8 mouse cellular contexts compared by ENCODE assay signal in the genomic region with DNA sequence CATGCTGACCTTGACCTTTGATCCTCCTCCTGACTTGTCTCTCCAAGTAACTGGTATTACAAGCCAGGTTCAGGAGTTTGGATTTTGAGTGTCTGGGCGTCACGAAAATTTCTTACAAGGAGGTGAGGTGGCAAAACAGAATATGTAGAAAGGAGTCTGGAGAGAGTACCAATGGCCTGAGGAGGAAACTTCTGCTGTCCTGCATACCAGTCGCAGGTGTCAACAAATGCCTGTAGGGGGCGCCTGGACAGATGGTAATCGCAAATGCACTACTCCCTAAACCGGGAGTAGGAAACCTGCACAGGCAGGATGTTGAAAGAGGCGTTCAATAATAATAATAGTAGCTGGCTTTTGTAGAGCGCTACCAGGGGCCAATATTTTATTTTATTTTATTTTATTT. TPM values are rescaled to one million over a fixed set of nuclear protein-coding genes. Genes with fewer than 3 reads are reported as not detected.
DNase-seq lines count a peak whose midpoint lies in the region; ATAC-seq lines count a peak whose summit lies in the region.

No protein-coding gene starts in this region.

- no peak for ATAC-seq in embryonic facial prominence, embryonic 11.5 days (replicated peaks; ENCODE audit: insufficient number of reproducible peaks, low FRiP score, low TSS enrichment, low read depth)

- no peak overlapping the region for H3K27ac ChIP-seq in embryonic facial prominence, embryonic 11.5 days (replicated peaks; ENCODE audit: low read depth, low read length)

- DNase-seq in embryo, embryonic 10 days (ENCODE audit: low spot score): peak; percentile 60
- no peak for DNase-seq in embryo, embryonic 9.5 days (ENCODE audit: extremely low spot score)
- peak; percentile 85 for DNase-seq in urinary bladder, postnatal 14 days (ENCODE audit: low spot score)
- no peak for DNase-seq in urinary bladder, postnatal 10 days (ENCODE audit: low spot score)
- peak; percentile 77 for DNase-seq in embryonic facial prominence, embryonic 11.5 days (ENCODE audit: low spot score)
- peak; percentile 80 to 89 for DNase-seq in kidney, postnatal 36 days
- peak; percentile 70 to 79 for DNase-seq in lung, postnatal 4 days
- peak; percentile 69 to 86 for DNase-seq in spleen, postnatal 4 days (ENCODE audit: low spot score in 2 of 2)

- no peaks in the 10 kb centered on the region for H3K36me3 ChIP-seq in embryonic facial prominence, embryonic 11.5 days (replicated peaks; ENCODE audit: control insufficient read depth, insufficient read depth, low read depth, low read length)

- H3K9ac ChIP-seq in embryonic facial prominence, embryonic 11.5 days (replicated peaks; ENCODE audit: low read length): no peak overlapping the region

- H3K4me1 ChIP-seq in embryonic facial prominence, embryonic 11.5 days (ENCODE audit: control insufficient read depth, insufficient read depth, low read length): peaks cover 5% of the 10 kb centered on the region; the same call in 1 of the 2 replicates

- no peak overlapping the region for H3K4me2 ChIP-seq in embryonic facial prominence, embryonic 11.5 days (ENCODE audit: low read depth, low read length)

- 36% methylated on average over 8 of the region's 8 CpGs for WGBS in embryonic facial prominence, embryonic 11.5 days

- H3K27me3 ChIP-seq in embryonic facial prominence, embryonic 11.5 days (ENCODE audit: control insufficient read depth, insufficient read depth, low read length): 0 out of 2 replicates have a peak, but pooled peaks cover 3% of the 10 kb centered on the region

- no peak overlapping the region for H3K4me3 ChIP-seq in embryonic facial prominence, embryonic 11.5 days (ENCODE audit: low read depth, low read length)

- no peaks in the 10 kb centered on the region for H3K9me3 ChIP-seq in embryonic facial prominence, embryonic 11.5 days (replicated peaks; ENCODE audit: control insufficient read depth, low read length)

RNA-seq across cellular contexts. Expression of gene Tfr2, which starts 15.3 kb away (rescaled TPM):
- 0.91 and 1.1 TPM in 2 replicates for polyA plus RNA-seq in embryonic facial prominence, embryonic 11.5 days (2014; fragmentation: Nextera tagmentation; extraction: Ambion mirVana)

RNA-seq across cellular contexts. Expression of gene Mospd3, which starts 15.9 kb away (rescaled TPM):
- polyA plus RNA-seq in embryonic facial prominence, embryonic 11.5 days (2014; fragmentation: Nextera tagmentation; extraction: Ambion mirVana): 17.4 and 19.4 TPM in 2 replicates

RNA-seq across cellular contexts. Expression of gene Pcolce, which starts 28.6 kb away (rescaled TPM):
- polyA plus RNA-seq in embryonic facial prominence, embryonic 11.5 days (2014; fragmentation: Nextera tagmentation; extraction: Ambion mirVana): 133 and 142 TPM in 2 replicates

RNA-seq across cellular contexts. Expression of gene Actl6b, which starts 31.7 kb away (rescaled TPM):
- 6.5 and 9.3 TPM in 2 replicates for polyA plus RNA-seq in embryonic facial prominence, embryonic 11.5 days (2014; fragmentation: Nextera tagmentation; extraction: Ambion mirVana)

RNA-seq across cellular contexts. Expression of gene Fbxo24, which starts 43.8 kb away (rescaled TPM):
- polyA plus RNA-seq in embryonic facial prominence, embryonic 11.5 days (2014; fragmentation: Nextera tagmentation; extraction: Ambion mirVana): 0.13 TPM in 1 of 2 replicates, not detected in the other

Comparison
In these comparisons a context has a peak if more than half of its experiments do, and no peak if none do; other contexts are left out.
1. DNase-seq: peak in embryo, embryonic 10 days (single experiment), urinary bladder, postnatal 14 days (single experiment), embryonic facial prominence, embryonic 11.5 days (single experiment), kidney, postnatal 36 days (2 of 2), lung, postnatal 4 days (2 of 2) and spleen, postnatal 4 days (2 of 2); none in embryo, embryonic 9.5 days (single experiment) and urinary bladder, postnatal 10 days (single experiment).